Mouse (Mus musculus): ENCODE results near the gene Hist1h2an. TPM values are rescaled to one million over a fixed set of nuclear protein-coding genes. Genes with fewer than 3 reads are reported as not detected.

Gene Hist1h2an
- total RNA-seq (2015), result 1.2 and 2.1 TPM in 2 replicates
- 859 and 860 TPM in 2 replicates for total RNA-seq (2017)

DNA sequence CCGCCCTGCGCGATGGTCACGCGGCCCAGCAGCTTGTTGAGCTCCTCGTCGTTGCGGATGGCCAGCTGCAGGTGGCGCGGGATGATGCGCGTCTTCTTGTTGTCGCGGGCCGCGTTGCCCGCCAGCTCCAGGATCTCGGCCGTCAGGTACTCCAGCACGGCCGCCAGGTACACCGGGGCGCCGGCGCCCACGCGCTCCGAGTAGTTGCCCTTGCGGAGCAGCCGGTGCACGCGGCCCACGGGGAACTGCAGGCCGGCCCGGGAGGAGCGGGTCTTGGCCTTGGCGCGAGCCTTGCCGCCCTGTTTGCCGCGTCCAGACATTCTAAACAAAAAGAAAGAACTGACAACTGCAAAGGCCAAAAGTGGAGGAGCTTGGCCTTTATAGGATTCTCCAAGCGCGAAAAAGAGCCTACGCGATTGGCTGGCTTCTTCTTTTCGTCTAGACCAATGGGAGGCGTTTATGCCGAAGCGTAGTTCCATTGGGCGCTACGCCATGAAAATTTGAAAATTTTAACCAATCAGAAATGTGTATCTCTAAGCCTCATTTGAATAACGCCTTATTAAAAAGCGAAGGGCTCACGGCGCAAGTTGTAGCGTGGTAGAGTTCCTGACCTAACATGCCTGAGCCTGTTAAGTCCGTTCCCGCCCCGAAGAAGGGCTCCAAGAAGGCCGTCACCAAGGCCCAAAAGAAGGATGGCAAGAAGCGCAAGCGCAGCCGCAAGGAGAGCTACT lies at the start of gene Hist1h2an, which contains the start of gene Hist1h2bp:
TSS of gene Hist1h2an (minus strand) at position 320 of the 731 bp plus-strand sequence.
TSS of gene Hist1h2bp (plus strand) at position 563 of the 731 bp plus-strand sequence.
- ATAC-seq (replicated peaks; ENCODE audit: poor library complexity), result peak; percentile 76

GRCm38 (mm10) chr13:21833461-21833860 lies 46.4 kb upstream of the Hist1h2an start, which contains the start of the genes Hist1h2ap and Hist1h2br:
Gene Hist1h2ap (minus strand): TSS chr13:21833507.
Gene Hist1h2br (plus strand): TSS chr13:21833743.
- peak; percentile 67 for ATAC-seq (replicated peaks; ENCODE audit: poor library complexity)

GRCm38 (mm10) chr13:21831418-21832394 lies 44.7 kb upstream of the Hist1h2an start, which contains the start of gene Hist1h4n:
Gene Hist1h4n (minus strand): TSS chr13:21832196.
- peak; percentile 46 for ATAC-seq (replicated peaks; ENCODE audit: poor library complexity)

GRCm38 (mm10) chr13:21830344-21830743 lies 43.3 kb upstream of the Hist1h2an start:
- no peak for ATAC-seq (replicated peaks; ENCODE audit: poor library complexity)

GRCm38 (mm10) chr13:21828511-21828910 lies 41.5 kb upstream of the Hist1h2an start:
- no peak for ATAC-seq (replicated peaks; ENCODE audit: poor library complexity)

DNA sequence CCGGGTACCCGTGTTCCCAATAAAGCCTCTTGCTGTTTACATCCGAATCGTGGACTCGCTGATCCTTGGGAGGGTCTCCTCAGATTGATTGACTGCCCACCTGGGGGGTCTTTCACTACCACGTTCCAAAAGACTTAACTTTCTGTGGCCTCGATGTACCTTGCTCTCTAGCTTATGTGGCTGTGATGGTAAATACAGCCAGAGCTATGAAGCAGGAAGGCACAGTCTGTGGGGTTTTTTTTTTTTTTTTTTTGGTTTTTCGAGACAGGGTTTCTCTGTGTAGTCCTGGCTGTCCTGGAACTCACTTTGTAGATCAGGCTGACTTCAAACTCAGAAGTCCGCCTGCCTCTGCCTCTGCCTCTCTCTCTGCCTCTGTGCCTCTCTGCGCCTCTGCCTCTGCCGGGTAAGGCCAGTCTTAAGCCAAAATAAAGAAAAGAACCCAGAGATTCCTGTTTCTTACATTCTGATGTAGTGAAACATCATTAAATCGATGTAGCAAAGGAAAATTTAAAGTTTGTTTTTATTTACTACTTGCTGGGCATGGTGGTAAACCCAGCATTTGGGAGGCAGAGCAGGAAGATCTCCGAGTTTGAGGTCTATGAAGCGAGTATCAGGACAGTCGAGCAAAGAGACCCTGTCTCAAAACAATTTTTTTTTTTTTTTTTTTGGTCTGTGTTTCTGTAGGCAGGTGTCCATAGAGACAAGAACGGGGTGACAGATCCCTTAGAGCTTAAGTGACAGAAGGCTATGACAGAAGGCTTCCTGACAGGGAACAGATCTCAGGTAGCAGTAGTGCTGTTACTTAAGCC lies 33.3 kb upstream of the Hist1h2an start:
- ATAC-seq (replicated peaks; ENCODE audit: poor library complexity), result peak; percentile 71

- ATAC-seq (replicated peaks; ENCODE audit: poor library complexity), result peak; percentile 49
These were observed 25.1 kb upstream of the Hist1h2an start for GRCm38 (mm10) chr13:21812092-21812491.

- ATAC-seq (replicated peaks; ENCODE audit: poor library complexity), result peak; percentile 52
These were observed 24.5 kb upstream of the Hist1h2an start, which contains the start of gene Hist1h4m for GRCm38 (mm10) chr13:21811539-21811938. Gene Hist1h4m (plus strand): TSS chr13:21811746.

GRCm38 (mm10) chr13:21811074-21811473 lies 24.1 kb upstream of the Hist1h2an start:
- ATAC-seq (replicated peaks; ENCODE audit: poor library complexity), result peak; percentile 24

GRCm38 (mm10) chr13:21810073-21810472 lies 23.1 kb upstream of the Hist1h2an start, which contains the start of the genes Hist1h2bq and Hist1h2ao:
Gene Hist1h2bq (minus strand): TSS chr13:21810197.
Gene Hist1h2ao (plus strand): TSS chr13:21810465.
- ATAC-seq (replicated peaks; ENCODE audit: poor library complexity), result peak; percentile 69

- ATAC-seq (replicated peaks; ENCODE audit: poor library complexity), result peak; percentile 99
These were observed 16.0 kb upstream of the Hist1h2an start for GRCm38 (mm10) chr13:21803058-21803457.

DNA sequence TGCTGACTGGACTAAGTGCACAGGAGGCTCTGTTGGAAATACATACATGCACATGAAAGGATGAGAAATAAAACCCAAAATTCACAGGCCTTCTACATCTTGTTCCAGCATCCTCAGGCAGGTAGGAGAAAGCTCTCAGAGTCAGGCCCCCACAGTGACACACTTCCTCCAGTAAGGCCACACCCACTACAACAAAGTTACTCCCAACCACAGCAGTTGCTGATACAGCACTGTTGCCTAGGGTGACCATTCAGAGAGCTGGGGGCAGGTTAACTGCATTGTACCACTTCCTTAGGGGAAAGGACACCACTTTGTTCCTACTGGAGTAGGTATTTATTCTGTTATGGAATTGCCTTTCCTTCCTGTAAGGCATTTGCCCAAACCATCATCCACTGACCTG lies 10.1 kb upstream of the Hist1h2an start:
- ATAC-seq (replicated peaks; ENCODE audit: poor library complexity), result peak; percentile 98

- ATAC-seq (replicated peaks; ENCODE audit: poor library complexity), result no peak
These were observed 8.6 kb upstream of the Hist1h2an start for GRCm38 (mm10) chr13:21795584-21795983.

- no peak for ATAC-seq (replicated peaks; ENCODE audit: poor library complexity)
These were observed 3.7 kb upstream of the Hist1h2an start for GRCm38 (mm10) chr13:21790601-21791283.

DNA sequence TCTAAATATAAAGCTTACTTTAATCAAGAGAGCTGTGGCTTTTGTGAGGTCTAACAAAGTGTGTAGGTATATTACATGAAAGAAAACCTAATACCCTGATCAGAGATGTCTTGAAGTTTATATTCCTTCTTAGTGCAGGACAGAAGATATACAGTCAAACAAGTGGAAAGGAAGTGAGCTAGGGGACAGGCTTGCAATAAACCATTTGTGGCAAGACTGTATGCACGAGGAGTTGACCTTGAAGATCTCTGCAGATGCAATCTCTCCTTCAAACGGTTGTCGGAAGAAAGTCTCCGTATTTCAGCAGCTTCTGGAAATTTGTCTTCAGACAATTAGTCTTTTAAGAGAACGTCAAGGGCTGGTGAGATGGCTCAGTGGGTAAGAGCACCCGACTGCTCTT lies 2.9 kb upstream of the Hist1h2an start:
- ATAC-seq (replicated peaks; ENCODE audit: poor library complexity), result no peak

DNA sequence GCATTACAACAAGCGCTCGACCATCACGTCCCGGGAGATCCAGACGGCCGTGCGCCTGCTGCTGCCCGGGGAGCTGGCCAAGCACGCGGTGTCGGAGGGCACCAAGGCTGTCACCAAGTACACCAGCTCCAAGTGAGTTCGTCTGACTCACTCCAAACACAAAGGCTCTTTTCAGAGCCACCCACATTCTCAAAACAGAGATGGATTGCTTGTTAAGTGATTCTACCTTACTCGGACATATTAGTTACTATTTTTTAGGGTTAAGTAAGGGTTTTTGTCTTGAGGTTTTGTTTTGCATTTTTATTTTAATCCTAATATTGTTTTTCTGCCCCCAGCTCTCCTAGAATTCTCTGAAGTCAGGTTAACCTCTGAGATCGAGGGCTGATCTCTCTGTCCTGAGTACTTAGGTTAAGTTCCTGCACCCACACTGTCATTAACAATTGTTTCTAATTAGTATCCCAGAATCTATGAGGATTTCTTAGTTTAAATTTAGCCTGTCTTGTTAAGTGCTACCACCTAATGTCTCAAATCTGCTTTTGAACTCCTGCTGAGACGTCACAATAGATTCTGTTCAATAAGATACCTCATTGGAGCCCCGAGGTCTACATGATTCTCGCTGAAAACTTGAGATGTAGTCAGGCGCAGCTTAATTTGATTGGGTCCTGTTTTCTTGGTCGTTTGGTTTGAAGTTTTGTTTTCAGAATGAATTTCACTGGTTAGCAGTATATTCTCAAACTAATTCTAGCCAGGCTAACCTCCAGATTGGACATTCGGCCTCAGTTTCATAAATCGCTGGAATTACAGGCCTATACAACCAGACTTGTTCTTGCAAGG lies 959 bp upstream of the Hist1h2an start:
- ATAC-seq (replicated peaks; ENCODE audit: poor library complexity), result no peak

GRCm38 (mm10) chr13:21786189-21786898 lies 674 bp downstream of the Hist1h2an start:
- no peak for ATAC-seq (replicated peaks; ENCODE audit: poor library complexity)

GRCm38 (mm10) chr13:21784311-21784710 lies 2.7 kb downstream of the Hist1h2an start:
- no peak for ATAC-seq (replicated peaks; ENCODE audit: poor library complexity)
